Mouse (Mus musculus) megakaryocyte progenitor cell, adult 5-6 weeks (primary cell): ENCODE results near the gene Enthd1. TPM values are rescaled to one million over a fixed set of nuclear protein-coding genes. Genes with fewer than 3 reads are reported as not detected.

ENCODE experiments used
- ATAC-seq: replicated peaks from 2 replicates; pipeline ENCODE4 v1.8.0; 2016; ENCODE audit warnings: mild to moderate bottlenecking, moderate TSS enrichment, inconsistent platforms; ENCODE audit not compliant: poor library complexity
- total RNA-seq, 2 experiments: library from RNA; stranded (forward) in 1 of 2; stranded (reverse) in 1 of 2; fragments of 157-497, 149-512 nt in 1 of 2; fragments of 200-1000 nt in 1 of 2; gene quantifications; 2 replicates each; pipeline versions ENCODE4 v1.2.3 to v1.2.4; 2015 to 2017

Enthd1 gene
- total RNA-seq, 2 experiments from 2014 or later = not detected

DNA sequence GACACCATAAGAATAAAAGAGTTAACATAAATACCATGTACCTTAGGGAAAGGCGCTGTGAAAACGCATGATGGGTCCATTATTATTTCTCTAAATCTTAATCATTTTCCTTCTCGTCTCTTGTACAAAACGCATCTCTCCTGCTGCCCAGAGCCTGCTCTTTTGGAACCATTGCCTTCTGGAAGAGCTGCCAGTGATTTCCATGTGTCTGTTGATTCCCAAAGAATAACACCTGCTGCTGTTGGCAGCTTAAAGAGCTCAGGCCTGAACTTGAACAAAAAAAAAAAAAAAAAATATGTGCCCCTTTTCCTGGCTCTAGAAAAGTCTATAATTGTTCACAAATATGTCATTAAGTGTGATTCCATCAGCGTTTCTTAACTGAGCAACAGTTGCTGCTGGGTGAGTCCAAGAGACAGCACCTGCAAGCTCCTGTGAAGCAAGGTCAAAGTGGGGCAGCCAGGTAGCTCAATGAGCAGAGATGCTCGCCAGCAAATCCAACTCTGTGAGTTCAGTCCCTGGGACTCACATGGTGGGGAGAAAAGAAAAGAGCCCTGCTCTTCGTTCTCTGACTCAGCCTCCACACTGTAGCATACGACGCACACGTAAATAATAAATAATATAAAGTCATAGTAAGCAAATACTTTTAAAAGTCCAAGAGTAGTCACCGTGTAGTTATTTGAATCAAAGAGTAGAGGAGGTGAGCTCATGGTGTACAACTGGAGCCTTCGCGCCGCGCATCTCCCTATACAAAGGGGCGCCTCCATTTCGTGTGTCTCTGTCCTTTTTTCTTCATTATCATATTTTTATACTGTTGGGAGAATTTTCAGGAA lies 9.5 kb upstream of the Enthd1 start:
- no peak for ATAC-seq

DNA sequence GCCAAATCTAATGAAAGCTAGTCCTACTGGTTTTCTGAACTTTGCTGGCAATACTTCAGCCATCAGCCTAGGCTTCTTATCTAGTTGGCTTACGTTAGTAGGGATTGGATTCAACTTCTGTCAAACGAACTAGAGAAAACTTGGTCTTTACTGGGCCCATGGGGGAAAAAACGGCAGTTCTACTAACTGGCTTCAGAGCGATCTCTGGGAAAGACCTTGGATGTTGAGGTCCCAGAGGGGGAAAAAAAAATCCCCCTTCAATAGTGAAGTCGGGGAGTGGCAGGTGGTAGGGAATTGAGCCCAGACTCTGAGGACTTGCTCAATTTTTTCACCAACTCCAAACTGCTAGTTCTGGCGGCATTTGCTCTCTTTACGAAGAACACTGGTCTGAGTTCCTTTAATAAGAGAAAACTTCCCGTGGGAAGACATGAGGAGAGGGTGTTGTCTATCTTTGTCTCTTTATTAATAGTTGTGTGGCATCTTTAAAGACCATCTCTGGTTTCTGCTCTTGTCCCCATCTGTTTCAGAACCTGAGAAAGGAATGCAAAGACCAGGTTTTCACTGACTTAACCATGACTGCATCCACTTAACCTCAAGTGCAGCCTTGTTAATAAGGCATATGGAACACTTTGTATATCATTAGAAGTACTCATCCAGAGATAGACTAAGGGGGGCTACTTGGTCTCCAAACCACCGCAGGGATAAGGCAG lies 8.0 kb upstream of the Enthd1 start:
- no peak for ATAC-seq

DNA sequence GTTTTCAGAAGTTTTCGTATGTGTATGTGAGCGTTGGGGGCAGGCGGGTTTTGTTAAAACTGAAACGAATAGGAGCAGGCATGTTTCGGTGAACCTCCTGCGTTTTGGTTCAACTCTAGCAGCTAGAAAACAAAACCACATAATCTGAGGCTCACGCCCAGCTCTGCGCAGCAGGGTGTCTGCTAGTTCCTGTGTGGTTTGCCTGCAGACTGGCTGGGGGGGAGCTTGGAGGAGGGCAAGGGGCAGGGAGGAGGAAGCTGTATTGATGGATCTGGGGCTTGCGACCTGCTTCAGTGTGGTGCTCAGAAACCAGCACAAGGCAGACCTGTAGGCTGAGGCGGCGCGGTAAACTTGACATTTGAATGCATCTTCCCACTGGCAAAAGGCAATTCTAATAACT lies 7.3 kb upstream of the Enthd1 start, which contains the start of gene Grap2:
TSS of gene Grap2 (plus strand) at position 304 of the 400 bp plus-strand sequence.
- peak; percentile 95 for ATAC-seq

DNA sequence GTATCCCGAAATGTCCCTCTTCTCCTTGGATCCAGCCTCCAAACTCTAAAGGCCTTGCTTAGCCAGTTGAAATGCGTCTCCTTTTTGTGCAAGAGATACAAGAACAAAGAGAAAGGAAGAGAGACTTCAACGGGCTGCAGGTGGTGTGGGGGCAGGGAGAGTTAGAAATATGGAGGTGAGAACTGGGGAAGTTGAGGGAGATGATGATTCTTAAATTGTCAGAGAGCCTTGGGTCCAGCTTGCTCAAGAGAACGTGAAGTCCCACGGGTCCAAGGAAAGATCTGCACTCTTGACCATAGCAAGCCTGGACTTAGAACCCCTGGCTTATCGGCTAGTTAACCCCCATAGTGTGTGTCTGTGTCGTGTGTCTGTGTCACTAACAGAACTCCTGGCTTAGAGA lies 6.7 kb upstream of the Enthd1 start:
- ATAC-seq = no peak

DNA sequence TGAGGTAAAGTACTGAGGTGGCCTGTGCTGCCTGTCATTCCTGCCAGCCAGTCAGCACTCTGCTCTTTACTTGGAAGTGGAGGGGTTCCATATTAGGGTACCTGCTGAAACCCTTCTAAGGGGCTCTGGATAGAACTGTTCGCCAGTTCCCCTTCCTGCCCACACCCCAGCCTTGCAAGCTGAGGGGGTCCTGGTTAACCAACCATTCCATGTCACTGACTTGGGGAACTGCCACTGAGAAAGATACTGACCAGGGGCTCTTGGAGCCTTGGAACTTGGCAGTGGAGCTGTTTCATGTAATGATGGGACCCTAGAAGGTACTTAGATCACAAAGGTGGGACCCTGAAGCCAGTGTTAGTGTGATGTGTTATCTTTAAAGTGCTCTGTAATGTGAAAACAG lies 5.3 kb upstream of the Enthd1 start:
- ATAC-seq = no peak

DNA sequence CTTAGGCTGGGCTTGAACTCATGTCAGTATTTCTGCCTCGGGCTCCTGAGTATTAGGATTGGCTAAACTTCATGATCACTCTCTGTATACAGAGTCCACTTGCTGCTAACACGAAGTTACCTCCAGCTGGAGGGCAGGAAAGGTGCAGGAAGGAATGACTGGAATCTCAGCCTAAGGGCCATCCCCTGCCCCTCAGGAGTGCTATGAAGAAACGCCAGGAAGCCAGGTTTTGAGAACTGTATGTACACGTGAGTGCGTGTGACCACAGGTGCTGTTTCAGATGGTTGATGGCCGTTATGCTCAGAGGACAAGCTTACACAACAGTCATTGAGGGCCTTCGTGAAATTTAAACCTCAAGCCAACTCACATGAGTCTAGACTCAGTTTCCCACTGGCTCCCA lies 4.2 kb upstream of the Enthd1 start:
- ATAC-seq = no peak

DNA sequence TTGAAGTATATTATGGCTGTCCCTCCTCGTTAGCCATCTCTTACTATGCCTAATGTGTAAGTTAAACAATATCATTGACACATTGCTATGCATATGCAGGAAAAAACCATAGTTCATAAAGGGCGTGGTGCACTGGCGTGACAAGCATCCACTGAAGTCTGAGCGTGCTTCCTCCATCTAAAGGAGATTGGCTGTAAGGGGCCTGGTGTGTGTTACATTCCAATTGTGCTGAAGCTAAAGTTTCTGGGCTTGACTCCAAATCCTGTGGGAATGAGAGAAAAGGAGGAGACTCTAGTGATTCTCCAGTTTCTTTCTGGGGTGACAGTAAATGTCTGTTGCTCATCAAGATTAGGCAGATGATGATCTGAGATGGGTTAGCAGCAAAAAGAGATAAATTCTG lies 2.8 kb upstream of the Enthd1 start:
- no peak for ATAC-seq

DNA sequence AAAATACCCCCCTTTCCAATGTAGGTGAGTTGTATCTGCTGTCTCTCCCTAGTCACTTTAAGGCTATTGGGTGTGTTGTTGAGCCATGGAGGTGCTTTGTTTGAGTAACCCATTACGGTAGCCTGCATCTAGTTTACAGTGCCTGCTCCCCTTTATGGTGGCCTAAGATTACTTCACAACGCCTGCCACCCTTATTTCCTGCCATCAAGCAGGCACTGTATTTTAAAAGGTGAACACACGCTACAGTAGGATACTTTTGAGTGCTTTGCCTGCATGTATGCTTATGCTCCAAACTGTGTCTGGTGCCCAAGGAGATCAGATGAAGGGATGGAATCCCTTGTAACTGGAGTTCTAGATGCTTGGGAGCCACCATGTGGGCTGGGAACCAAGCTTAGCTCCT lies 2.2 kb upstream of the Enthd1 start:
- no peak for ATAC-seq

DNA sequence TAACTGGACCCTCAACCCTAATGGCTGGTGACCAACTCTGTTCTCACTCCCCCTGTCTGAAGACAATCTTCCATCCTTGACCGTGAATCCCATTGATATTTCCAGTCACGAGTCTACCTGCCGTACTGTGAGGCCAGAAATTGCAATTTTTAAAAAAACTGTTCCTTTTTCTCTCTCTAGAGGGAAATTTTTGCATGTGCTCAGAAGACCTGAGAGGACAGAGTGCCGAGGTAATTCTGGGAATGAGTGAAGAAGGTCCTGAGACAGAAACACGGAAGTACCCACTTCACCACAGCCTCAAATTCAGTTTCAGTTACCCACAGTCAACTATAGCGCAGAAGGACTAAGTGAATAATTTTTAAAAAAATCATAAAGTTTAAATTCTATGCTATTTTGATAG lies 1.7 kb upstream of the Enthd1 start:
- ATAC-seq = no peak

DNA sequence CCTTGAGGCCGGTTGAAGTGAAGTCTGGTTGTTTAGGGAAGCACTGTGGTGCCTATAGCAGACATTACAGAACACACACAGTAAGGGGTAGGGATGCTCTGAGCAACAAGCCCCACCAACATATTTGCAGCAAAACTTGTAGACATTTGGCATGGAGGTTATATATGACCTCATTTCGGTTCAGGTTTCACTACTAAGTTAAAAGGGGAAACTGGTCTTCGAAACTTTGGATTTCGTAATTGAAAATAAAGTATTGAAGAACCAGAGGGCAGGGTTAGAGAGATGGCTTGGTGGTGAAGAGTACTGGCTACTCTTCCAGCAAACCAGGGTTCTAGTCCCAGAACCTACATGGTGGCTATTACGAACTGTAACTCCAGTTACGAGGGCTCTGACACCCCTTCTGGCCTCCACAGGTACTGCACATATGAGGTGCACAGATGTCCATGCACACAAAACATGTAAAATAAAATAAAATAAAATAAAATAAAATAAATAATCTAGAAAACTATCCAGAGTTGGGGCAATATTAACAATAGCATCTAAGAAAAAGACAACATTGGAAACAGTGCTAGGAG lies 1.2 kb downstream of the Enthd1 start:
- ATAC-seq = peak; percentile 53

DNA sequence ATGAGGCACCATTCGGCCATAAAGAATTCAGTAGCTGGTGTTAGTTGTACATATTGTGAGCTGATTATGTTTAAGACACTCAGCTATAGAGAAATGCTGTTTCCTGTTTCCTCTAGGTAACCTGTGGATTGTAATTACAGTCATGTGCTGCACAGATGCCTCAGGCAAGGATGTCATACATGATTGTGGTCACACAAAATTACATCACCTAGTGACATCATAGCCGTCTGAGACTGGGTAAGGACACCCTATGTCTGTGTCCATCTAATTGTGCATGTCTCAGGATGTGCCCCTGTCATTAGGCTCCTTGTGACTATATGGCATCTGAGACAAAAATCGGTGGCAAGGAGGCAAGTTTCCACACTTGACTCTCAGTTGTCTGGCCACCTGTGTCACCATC lies 2.5 kb downstream of the Enthd1 start:
- ATAC-seq = no peak

DNA sequence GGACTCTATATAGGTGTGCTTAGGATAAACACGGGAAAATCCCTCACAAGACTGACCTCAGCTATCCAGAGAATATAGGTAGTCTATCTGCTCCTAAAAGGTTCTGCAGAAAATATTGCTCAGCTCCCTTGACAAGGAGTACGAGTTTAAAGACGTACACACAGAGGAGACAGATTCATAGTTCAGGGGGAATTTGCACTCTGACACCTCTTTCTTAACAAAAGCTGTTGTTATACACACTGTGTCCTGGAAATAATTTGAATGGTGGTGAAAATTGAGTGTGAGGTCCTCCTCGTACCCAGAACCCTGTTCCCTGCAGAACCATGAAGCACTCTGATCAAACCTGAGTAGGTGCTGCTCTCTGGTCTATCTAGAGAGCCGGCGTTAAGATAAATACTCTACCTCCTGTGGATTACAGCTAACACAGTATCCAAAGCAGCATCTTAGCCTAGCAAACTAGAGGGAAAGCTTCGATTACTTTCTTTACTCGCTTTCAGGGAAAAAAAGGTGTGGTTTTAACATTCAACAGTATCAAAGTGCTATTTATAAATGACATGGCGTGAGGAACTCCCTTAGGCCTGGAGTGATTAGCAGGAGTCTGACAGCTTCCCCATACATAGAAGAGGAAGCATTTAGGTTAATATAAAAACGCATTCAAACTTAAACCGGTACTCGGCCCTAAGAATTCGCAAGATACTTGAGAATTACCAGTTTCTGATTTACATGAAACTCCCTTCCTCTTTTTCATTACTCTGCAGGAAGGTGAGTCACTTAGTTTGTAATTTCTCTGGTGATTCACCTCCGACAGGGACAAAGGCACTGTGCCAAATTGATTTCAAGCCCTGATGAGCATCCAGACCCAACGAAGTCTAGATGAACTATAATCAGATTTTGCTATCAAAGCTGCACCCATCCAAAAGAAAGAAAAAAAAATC lies 4.0 kb downstream of the Enthd1 start:
- peak; percentile 50 for ATAC-seq

DNA sequence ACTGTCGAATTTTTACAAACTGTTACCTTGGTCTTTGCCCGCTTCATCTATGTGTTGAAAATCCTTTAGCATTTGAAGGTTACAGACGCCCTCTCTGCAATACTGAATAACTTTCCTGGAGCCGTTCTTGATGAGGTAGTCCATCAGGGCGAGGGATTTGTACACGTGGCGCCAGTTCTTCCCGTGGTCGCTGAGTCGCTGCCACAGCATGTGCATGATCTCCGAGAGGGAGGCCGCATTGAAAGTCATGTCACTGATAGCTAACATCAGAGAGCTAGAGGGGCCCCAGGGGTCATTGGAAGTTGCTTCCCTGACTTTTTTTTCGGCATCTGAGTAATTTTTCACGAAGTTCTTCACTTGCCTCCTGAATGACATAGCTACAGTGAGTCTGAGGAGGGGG lies 5.0 kb downstream of the Enthd1 start:
- ATAC-seq = no peak

DNA sequence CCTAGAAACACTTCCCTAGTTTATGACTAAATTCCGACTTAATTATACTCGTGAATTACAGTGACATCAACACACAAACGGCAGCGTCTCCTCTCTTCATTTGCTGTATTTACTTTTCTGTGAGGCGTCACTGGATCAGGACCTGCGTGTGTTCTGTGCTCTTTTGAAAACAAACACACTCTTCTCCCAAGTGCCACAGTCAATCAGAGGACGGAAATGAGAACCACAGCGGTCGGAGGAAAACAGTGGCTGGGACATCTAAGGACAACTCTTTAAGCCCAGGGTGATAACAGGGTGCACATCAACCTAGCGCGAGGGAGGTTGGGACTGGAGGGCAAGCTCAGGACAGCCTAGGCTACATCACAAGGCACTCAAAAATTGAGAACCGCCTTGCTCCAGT lies 5.4 kb downstream of the Enthd1 start:
- ATAC-seq = no peak

DNA sequence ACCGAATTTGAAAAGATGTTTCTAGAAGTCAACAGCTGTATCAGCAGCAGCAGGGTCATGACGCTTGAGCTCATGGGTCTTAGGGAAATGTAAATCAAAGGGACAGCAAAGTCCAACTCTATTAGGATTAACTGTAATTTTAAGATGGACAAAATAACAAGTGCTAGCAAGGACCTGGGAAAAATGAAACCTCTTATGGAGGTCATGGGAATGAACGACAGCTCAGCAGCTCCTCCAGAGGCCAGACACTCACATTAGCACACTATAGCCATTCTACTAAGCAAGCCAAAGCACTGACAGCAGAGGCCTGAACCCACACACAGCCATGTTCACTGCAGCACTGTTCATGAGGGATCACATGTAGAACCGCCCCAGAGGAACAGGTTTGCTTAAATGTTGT lies 7.2 kb downstream of the Enthd1 start:
- 0 out of 2 replicates have a peak, but pooled peaks have one; percentile 36 for ATAC-seq

DNA sequence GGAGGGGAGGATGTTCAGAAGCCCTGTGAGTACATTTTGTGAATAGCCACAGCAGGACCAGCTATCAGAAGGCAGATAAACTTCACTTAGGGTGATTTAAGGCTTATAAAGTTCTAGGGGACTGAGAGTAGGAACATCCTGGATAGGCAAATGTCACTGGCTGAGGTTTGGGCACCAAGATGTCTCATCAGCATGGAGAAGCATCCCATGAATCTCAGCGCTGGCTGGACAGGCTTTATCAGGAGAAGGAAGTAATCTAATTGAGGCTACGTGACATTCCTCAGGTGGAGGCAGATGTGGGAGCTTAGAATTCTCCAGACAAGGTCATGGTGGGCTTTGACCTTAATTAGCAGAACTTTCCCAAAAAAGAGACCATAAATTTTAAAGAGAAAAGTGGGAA lies 8.9 kb downstream of the Enthd1 start:
- no peak for ATAC-seq

DNA sequence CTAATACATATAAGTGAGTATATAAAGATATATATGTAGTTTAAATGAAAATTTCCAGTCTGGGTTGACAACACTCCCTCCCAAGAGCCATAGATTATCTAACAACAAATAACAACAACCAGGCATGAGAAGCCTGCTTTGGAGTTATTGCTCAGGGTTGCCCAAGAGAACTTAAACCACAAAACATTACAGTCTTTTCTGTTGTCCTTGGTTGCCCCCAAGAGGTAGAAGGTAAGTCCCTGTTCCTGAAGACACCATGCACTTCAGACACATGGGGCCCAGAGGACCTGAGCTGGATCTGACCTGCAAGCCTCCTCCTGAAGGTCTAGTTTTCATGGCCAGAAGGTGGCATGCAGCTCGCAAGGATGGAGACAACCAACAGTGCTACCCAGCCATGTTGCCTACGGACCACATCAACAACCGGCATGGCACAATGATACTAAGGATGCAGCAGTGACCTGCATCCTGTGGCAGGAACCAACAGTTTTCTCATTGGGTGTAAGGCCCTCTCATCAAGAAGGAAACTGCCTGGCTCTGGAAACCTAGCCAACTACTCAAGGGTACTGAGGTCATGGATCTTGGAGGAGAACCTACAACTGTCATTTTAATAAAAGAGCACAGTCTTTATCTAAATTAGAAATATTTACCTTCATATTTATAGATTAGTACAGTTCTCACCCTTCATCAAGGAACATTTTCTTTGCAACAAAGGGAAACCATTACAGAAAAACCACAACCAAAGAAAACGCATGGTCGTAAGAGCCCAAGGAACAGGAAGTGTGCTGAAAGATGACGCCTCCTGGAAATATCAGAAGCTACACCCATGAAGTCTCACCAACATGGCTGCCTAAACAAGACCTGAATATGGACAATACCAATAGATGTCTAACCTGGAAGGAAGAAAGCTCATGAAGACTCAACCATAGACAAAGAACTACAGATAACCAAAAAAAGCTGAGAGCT lies 9.8 kb downstream of the Enthd1 start:
- peak; percentile 54 for ATAC-seq

DNA sequence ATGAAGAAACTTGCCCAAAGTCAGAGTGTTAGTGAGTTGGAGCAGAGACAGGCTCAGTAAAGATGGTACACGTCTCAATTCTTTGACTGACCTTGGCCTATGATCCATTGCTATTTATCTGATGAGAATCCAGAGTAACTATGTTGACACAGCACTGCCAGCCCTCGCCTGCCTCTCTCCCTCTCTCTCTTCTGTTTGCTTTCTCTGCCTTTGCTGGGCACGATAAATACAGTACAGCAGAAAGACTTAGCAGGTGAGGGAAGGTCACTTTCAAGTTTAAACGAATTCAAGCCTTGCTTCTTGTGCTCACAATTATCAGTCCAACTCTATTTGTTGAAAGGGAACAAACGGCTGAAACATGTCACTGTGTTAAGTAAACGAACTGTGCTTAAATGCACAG lies 19.5 kb downstream of the Enthd1 start:
- ATAC-seq = no peak

DNA sequence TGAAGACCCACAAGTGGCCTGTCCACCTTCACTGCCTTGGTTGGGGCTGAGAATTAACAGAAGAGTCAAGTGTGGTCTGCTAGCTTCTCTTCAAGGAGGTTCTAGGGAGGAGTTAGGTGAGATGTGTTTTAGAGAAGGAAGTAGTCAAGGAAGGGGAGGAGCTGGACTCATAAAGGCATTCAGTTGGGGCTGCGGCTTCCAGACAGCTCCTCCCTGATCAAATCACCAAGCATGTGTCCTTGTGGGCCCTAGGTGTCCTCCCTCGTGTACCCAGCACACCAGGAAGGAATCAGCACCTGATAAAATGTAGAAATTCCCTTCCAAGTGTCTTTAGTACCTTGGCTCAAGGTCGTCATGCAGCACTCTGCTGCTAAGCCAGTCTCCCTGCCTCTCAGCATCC lies 20.8 kb downstream of the Enthd1 start:
- peak; percentile 80 for ATAC-seq
